Mouse (Mus musculus) retina, adult 2 months (tissue): ENCODE results near the gene Acbd5.
"Not testable (repeated sequence)": the region's sequence is repeated elsewhere in the genome, so short reads cannot be mapped to it uniquely, and the experiment has no call there.

Experiments
- DNase-seq: peaks from one replicate; pipeline ENCODE4 v3.0.0-alpha.2; 2012; ENCODE audit warnings: low read depth, low spot score

The Acbd5 gene

DNA sequence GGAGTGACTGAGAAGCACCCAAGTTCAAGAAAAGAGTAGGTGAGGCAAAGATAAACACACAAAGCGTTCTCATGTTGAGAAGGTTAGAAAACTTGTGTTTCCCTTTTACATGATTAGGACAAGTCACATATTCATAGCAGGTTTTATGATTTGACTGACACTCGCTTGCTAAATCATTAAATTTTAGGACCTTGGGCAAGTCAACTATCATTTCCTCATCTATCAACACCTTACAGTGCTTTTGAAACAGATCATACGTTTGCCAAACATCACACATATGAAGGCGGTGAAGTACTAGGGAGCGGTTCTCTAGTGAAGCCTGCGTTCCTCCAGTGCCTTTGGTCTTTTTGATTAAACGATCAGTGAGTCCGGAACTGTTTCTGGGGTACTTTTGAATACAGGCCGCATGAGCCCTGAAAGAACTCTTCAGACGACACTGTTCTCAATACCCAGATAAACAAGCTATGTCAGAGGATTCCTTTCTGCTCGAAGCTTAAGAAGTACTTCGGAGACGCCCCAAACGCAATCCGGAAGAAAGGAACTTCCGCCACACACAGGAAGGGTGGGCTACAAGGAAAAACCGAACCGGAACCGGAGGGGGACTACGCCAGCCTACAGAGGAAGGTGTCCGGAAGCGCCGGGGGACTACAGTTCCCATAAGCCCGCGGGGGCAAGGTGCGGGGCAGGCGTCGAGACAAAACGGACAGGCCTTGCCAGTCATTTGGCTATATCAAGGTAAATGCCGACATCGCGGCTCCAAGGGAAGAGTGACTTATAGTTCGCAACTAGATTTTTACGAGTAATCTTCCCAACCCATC is at the start of gene Acbd5:
Gene Acbd5, plus strand, starts transcription at position 616 of the 818 bp plus-strand sequence.
- DNase-seq = peak; percentile 87

DNA sequence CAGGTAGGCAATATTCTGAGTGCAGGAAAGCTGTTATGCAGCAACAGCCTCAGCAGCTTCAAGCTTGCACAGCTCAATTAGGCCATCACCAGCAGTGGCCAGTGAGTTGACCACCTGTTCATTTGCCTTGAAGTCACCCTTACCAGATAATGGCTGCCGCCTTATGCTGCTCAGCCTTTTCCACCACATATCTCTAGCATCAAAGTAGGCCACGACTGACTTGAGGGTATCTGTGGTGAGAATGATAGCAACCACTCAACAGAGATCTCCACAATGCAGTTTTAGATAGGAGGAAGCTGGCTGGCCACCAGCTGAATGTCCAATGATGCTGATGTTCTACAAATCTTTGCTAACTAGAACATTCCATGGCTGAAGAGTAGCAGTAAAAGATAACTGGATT is 48.8 kb upstream of the Acbd5 start:
- no peak for DNase-seq

DNA sequence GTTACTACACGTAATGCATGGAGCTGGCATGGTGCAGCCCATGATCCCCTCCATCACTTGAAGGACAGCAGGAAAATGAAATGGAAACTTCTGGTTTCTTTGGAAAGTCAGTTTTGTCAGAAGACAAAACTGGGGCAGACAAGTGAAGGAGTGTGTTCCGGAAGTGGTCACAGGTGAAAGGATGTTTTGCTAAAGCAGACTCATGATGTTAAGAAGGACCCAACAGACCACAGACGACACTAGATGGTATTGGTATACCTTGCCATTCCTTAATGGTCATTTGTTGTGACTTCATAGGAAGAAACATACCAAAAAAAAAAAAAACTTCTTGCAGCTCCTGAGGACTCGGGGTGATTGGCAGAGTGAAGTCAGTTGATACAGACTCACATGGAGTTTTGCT is 46.6 kb upstream of the Acbd5 start:
- no peak for DNase-seq

DNA sequence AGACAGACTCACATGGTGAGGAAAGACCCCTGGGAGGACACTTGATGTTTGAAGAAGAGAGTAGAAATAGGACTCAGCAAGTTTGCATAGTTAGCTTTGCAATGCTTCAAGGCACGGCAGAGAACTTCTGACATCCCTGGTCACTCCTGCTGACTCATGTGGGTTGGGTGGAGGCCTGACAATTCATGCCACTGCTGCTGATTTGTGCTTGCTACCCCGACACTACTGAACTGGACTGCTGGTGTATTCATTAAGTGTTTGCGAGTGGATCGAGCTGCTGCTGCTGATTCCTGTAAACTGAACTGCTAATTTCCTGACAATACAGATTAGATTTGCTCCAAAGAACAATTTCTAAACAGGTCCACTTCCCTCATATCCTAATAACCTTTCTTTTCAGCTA is 46.2 kb upstream of the Acbd5 start:
- DNase-seq = no peak

DNA sequence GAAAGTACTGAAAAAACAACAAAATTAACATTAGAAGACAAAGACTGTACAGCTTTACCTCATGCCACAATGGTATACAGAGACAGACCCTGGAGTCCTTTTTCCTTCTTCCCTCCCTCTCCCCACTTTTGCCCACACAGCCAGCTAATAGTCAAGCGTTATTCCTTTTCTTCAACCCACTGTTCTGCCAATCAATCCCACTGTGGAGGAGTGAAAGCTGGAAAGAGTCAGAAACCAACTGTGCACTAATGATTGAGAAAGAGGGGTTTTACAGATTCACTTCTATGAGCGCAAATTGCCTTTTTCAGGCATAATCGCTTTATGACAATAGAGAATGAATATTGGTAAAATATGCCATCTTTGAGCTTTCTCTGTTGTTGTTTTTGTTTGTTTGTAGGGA is 44.9 kb upstream of the Acbd5 start:
- DNase-seq = no peak

DNA sequence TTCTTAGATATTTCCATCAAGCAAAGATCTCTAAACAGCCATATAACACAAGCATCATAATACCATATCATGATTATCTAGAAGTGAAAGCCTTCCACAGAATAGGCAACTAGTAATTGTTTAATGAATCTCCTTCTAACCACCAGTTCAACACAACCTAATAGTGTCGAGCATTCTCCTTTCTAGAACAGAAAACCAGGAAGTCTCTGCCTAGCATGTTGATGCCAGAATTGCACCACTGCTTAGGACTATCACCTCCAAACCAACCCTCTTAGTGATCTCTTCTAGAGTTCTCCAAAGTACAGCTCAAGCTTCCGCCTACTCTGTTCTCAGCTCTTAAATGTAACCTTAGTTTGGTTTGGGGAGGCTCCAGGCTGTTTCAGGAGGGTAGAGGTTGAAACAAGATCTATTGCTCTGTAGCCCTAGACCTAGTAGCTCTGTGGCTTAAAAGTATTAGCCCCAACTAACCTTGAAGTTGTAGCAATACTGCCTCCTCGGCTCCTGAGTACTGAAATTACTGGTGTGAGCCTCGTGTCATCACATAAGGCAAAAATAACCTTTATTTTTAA is 44.2 kb upstream of the Acbd5 start:
- no peak for DNase-seq

DNA sequence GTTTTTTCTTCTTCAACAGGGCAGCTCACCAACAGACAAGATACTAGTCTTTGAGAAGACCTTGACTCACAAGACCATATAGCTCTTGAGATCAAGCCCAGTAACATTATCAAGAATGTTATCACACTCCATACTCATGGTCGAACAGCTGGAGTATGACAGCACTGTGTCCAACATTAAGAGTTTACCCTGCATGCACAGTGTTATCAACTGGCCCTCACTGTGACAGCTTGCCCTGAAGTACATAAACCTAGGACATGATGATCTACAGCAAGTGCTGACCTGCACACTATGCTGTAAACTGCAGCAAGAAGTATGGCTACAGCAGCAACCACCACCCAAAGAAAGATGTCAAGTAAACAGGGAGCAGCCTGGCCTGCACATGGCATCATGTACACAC is 41.6 kb upstream of the Acbd5 start:
- DNase-seq = no peak

DNA sequence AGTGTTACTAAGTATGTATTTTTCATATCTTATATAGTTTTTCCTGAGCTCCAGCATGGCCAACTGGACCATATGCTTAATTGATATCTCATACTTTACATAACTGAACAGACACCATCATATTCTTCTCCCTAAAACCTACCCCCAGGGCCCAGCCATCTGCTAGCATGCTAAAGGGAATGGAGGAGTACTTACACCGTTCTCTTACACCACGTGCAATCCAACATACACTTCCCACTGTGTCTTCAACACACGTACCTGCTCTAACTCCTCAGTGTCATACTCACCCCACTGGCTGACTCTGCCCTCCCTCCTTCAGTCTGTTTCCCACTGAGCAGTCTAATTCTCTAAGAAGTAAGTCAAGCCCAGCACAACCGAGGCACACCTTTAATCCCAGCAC is 39.1 kb upstream of the Acbd5 start:
- DNase-seq = no peak

DNA sequence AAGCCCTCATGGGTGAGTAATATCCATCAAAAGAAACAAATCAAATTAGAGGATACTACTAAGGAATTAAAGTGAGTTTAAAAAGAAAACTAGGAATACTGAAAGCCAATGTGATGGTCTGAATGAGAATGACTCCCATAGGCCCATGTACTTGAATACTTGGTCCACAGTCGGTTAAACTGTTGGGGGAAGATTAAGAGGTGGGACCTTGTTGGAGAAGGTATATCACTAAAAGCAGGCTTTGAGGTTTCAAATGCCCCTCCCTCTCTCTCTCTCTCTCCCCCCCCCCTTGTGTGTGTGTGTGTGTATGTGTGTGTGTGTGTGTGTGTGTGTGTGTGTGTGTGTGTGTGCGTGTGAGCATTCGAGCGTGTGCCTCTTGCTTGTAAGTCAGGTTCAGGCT is 37.3 kb upstream of the Acbd5 start:
- DNase-seq = no peak

DNA sequence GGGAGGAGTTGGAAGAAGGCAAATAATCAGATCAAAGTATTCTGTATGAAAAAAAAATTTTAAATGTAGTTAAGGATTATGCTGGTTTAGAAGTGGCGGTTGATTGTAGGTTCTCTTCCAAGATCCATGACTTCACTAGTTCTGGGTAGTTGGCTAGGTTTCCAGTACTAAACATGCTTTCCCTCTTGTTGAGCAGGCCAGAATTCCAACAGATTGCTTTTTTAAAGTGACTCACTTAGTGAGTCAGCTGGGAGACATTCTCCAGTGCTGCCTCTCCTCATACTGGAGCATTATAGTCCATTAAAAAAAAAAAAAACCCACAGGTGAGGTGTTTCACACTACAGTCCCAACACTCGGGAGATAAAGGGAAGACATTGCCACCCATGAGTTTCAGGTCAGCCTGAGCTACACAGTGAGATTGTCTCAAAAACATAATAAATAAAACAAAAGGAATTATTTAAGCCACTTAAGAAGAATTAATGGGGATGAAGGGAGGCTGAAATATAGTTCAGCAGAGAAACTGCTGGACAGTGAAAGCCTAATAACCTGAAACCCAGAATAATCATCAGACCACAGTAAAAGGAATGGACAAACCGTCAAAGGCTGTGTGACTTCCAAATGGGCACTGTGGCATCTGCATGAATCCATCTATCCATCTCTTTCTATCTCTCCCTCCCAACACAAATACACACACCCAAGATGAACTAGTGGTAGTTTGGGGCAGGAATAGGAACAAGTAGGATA is 33.1 kb upstream of the Acbd5 start:
- DNase-seq = no peak

DNA sequence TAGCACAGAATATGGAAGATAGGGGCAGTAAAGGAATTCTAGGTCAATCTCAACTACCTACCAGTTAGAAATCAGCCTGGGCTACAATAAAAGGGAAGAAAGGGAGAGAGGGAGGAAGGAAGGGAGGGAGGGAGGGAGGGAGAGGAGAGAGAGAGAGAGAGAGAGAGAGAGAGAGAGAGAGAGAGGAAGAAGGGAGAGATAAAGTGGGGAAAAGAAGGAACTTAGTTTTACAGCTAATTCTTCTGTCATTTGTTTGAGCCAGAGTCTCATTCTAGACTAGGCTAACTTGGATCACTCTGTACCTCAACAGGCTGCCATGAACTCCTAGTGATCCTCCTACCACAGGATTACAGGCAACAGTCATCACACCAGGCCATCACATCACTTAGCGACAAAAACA is 32.5 kb upstream of the Acbd5 start:
- DNase-seq = no peak

DNA sequence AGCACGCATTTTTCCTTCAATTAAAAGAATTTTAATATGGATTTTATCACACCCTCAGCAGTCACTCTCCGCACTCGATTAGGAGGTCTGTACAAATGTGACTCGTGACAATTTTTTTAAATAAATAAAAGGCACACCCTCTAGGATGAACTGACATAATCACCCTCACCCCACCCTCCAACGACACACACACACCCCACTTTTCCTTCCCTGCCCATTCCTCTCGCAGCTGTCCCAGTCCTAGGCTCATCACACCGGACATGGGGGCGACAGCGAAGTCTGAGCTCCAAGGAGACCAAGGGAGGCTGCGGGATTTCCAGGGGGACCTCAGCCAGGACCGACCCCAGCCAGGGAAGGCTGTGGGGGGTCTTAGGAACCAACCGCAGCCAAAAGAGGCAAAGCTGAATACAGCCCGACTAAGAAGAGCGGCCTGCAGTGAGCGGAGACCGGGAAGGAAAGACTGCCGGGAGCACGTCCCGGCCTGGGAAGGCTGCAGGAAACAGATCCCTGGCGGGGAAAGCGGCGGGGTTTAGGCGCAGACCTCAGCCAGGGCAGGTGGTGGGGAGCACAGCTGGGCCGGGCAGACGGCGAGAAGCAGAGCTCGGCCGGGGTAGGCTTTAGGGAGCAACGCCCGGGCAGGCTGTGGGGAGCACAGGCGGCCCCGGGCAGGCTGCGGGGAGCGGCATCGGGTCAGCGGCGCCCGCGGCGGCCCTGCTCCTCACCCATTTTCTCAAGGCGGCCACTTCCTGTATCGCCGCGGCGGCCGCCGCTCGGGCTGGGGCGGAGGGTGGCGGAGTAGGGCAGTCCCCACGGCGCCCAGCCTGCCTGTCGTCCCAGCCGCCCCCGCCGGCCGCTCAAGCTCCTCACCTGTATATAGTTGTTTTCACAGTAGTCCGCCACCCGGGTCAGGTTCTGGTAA is 28.6 kb upstream of the Acbd5 start:
- no peak for DNase-seq

DNA sequence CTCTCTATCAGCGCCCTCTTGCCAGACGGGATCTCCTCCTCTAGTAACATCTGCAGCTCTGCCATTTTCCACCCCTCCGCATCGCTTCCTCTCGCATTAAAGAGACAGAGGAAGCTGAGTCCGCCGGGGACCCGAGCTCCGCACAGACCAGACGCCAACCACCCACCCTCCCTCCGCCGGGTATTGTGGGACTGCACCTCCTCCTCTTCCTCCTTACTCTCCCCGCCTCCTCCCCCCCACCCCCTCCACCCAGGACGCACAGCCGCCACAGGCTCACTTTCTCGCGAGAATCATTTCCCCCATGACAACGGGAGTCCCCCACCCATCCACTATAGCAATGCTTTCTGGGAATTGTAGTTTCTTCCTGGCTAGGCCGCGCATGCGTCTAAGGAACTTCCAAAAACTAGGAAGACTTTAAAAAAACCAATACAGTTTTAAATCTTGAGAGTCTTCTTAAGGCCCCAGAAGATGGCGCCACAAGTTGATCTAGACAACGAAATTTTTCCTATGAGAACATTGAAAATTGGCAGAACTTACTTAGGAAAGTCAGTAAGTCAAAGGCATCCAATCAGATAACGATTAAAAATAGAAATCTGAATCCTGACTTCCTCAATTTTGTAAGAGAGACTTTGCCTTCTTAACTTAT is 27.8 kb upstream of the Acbd5 start, which contains the start of gene Abi1:
Gene Abi1, minus strand, starts transcription at position 241 of the 646 bp plus-strand sequence.
- peak; percentile 89 for DNase-seq

DNA sequence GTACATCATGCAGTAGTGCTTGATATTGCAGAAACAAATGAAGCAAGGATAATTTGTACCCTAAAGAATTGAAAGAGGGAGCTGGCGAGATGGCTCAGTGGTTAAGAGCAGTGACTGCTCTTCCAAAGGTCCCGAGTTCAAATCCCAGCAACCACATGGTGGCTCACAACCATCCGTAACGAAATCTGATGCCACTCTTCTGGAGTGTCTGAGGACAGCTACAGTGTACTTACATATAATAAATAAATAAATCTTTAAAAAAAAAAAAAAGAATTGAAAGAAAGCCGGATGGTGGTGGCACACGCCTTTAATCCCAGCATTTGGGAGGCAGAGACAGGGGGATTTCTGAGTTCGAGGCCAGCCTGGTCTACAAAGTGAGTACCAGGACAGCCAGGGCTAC is 27.3 kb upstream of the Acbd5 start:
- not testable (repeated sequence) for DNase-seq

DNA sequence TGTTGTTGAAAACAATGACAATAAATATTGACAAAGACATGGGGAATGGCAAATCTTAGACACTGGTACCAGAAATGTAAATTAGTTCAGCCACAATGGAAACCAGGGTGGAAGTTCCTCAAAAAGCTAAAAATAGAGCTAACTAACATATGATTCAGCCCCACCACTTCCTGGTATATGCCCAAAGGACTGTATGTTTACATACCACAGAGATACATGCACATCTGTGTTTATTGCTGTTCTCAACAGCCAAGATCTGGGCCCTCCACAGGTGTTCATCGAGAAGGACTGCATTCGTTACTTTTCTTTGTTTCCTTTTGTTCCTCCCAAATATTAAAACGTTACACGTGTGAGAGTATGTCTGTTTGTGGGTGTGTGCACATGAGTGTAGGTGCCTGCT is 26.5 kb upstream of the Acbd5 start:
- DNase-seq = no peak

DNA sequence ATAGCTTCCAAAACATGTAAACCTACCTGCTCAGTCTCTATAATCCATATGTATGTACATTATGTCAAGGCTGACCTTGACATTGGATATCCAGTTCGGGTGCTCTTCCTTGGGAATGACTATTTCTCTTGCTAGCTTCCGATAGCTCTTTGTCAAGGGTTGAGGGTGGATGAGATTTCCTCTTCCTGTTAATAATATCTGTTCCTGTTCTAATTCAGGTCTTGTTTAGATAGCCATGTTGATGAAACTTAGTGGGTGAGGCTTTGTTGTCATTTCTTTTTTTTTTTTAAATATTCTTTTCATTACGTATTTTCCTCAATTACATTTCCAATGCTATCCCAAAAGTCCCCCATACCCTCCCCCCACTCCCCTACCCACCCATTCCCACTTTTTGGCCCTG is 25.8 kb upstream of the Acbd5 start:
- DNase-seq = no peak

DNA sequence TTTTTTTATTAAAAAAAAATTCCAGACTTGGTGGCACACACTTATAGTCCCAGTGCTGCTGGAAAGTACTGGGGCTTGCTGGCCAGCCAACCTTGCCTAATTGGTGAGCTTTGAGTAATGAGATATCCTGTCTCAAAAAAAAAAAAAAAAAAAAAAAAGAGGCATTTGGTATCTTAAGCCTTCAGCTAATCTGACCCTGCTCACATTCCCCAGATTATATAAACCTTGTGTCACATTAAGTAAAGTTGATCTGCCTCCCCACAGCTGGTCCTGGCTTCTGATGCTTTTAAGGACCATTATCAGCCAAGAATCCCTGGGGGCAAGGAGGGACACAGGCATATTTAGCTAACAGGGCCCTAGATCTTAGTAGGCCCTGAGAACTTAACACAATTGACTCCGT is 22.3 kb upstream of the Acbd5 start:
- no peak for DNase-seq

DNA sequence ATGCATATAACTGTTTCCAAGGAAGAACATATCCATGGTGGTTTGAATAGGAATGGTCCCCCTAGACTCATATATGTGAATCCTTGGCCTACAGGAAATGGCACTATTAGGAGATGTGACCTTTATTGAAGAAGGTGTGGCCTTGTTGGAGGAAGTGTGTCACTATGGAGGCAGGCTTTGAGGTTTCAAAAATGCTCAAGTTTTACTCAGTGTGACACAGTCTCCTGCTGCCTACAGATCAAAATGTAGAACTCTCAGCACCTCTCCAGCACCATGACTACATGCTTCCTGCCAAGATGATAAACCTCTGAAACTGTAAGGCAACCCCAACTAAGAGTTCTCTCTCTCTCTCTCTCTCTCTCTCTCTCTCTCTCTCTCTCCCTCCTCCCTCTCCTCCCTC is 20.0 kb upstream of the Acbd5 start:
- no peak for DNase-seq

DNA sequence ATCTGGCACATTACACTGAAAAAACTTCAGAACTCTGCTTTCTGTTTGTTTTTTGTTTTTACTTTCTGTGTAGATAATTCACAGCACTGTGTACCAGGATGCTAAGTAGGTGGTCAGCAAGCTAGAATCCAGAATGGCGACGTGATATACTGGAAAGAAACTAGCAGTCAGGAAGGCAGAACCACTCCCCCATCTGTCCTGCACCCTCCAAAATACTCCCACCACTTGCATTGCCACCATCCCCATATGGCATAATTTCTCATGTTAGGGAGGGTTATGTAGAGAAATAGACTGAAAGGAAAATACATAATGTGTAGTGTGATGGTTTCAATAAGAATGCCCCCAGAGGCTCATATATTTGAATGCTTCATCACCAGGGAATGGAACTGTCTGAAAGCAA is 16.1 kb upstream of the Acbd5 start:
- no peak for DNase-seq

DNA sequence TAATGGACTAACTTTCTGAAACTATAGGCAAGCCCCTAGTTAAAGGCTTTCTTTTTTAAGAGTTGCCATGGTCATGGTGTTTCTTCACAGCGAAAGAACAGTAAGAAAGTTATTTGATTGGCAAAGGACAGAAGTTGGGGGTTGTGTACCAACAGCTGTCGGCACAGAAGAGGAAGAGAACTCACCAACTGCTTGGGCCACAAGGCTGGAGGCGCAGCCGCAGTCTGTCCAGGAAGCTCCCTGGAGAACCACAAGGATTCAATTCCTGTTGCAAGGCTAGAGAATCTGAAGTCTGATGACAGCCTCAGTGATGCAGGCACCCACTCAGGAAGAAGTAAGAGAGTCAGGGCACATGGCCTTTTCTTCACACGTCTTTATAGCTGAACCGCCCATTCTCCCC is 15.4 kb upstream of the Acbd5 start:
- no peak for DNase-seq

DNA sequence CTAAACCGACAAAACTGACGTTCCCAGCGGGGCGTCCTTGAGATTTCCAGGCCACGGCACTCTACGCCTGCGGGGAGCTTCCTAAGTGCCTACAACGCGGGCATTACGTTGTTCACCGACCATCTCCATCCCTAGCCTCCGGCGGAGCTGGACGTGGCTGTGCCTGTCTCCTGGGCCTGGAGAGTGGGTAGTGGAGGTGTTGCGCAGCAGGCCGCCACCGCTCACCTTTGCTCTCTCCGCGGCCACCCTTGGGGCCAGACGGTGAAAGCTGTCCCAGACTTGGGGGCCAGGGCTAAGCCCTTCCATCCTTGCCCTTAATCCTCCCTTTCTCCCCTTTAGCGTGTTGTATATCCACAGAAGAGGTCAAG is 387 bp downstream of the Acbd5 start:
- no peak for DNase-seq
